Mouse (Mus musculus) gastrocnemius, postnatal 4 days (tissue): ENCODE measurements around the gene Kin. TPM values are rescaled to one million over a fixed set of nuclear protein-coding genes. Genes with fewer than 3 reads are reported as not detected.

Experiments
- DNase-seq, 2 experiments: peaks; one replicate each; pipeline ENCODE4 v3.0.0; 2021 to 2022; ENCODE audit warnings: low spot score in 2 of 2, mixed read lengths in 2 of 2
- long read RNA-seq, 2 experiments: library from polyadenylated mRNA; stranded (forward); transcript quantifications; one replicate each; pipeline ENCODE4 v2.0.0; 2021
- total RNA-seq, 2 experiments: library from RNA; stranded (reverse); gene quantifications; 2 replicates each; pipeline ENCODE4 v1.2.3; 2021

Kin gene
- 10 to 100 TPM; 10.1 to 11.0 TPM for total RNA-seq
- long read RNA-seq, experiment 1, partial matches to known transcripts: 1 of 7 reads
- long read RNA-seq, experiment 1, other reads (novel, unspliced or antisense): 0 of 7 reads
- long read RNA-seq, experiment 2, partial matches to known transcripts: 0 of 4 reads
- long read RNA-seq, experiment 2, other reads (novel, unspliced or antisense): 2 of 4 reads

DNA sequence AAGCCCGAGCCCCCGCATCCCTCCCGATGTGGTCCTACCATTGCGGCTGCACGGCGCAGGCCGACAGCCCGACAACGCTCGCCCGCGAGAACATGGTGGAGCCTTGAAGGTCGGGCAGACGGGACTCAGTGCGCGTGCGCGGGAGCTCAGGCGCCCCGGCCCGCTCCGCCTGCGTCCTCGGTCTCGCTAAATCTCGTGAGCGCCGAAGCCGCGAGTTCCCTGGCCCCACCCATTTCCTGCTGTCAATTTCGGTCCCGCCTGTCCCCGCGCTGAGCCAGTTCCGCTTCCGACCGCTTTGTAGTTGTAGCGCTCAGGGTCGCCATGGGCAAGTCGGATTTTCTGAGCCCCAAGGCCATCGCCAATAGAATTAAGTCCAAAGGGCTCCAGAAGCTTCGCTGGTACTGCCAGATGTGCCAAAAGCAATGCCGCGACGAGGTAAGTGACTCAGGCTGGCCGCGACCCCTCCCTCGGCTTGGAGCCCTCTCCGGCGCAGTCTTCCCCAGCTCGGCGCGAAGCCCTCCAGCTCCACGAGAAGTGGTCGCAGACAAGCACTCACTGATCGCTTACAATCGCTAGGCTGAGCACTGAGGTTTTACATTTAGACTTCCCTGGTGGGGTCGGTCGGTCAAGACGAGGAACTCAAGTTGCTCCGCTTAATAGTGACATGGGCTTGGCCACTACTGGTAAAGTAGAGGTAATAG, at the start of gene Kin, which contains the start of gene Atp5c1:
TSS of gene Kin (plus strand) at position 284 of the 701 bp plus-strand sequence.
TSS of gene Atp5c1 (minus strand) at position 201 of the 701 bp plus-strand sequence.
- peak; percentile 88 to 98 for DNase-seq

GRCm38 (mm10) chr2:10033684-10034083, 46.7 kb upstream of the Kin start:
- DNase-seq: no peak

DNA sequence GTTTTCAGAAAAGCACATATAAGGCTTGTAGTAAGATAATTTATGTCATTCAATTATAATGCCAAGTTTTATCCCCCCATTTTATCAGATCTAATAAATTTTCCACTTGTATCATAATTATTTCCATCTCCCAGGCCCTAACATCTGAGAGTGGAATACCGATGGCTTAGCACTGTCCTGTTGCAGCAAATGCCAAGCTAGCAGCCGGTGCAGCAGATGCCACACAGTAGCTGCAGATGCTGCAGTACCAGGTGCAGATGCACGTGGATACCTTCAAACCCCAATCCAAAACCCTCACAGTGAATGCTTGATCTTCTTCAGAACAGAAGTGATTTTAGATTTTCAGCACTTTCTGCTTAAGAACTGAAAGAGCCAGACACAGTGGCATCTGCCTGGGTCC, 45.4 kb upstream of the Kin start:
- DNase-seq: no peak

GRCm38 (mm10) chr2:10047758-10048436, 32.5 kb upstream of the Kin start:
- peak in 1 of 2 experiments; percentile 34 for DNase-seq

- DNase-seq: peak; percentile 87 to 94
Observed at GRCm38 (mm10) chr2:10048461-10048860, 31.9 kb upstream of the Kin start, which contains the start of gene Taf3. Gene Taf3, minus strand, starts transcription at chr2:10048596.

DNA sequence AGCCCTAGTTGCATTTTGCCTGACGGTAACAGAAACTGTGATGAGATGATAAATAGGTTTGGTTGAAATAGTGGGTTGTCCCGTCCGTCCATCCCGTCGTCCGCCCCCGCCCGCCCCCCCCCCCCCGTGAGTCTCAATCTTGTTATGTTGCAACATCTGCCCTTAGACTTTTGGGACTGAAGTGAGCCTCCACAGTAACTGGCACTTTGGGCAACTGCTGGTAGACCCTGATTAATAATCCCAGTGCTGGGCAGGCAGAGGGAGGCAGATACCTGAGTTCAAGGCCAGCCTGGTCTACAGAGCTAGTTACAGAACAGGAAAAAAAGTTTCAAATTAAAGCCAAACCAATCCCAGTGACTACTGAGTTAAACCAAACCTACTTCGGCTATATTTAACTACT, 30.9 kb upstream of the Kin start:
- DNase-seq: no peak

GRCm38 (mm10) chr2:10050878-10051277, 29.5 kb upstream of the Kin start:
- DNase-seq: no peak

DNA sequence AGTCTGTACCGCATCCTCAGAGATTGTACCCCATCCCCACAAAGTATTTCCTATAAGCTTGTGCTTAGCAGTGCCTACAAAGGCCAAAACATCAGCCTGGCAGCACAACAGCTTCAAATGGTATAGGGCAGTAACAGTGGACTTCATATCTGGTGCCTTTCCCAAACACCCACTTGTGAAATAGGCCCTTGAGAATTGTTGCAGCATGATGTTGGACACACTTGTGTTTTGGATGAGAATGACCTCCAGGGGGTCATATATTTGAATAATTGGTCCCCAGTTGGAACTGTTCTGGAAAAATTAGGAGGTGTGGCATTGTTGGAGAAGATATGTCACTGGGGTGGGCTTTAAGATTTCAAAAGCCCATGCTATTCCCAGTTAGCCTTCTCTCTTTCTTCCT, 28.4 kb upstream of the Kin start:
- no peak for DNase-seq

GRCm38 (mm10) chr2:10058836-10059235, 21.6 kb upstream of the Kin start:
- DNase-seq: no peak

DNA sequence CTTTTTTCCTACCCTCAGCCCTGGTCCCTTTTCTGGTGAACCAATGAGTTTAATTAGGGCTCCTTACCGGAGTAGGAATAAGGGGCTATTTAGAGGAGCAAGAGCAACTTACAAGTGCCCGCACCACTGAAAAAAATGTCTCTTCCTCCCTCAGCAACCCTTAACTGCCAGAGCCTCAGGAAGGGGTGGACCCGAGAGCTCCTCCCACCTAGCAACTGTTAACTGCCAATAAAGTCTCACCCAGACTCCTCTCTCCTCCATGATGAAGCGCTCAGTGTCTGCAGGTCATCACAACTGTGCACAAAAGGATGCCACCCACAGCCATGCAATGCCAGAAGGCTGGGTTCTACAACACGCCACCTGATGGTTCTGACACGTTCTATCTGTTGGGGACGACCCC, 8.6 kb upstream of the Kin start:
- no peak for DNase-seq

DNA sequence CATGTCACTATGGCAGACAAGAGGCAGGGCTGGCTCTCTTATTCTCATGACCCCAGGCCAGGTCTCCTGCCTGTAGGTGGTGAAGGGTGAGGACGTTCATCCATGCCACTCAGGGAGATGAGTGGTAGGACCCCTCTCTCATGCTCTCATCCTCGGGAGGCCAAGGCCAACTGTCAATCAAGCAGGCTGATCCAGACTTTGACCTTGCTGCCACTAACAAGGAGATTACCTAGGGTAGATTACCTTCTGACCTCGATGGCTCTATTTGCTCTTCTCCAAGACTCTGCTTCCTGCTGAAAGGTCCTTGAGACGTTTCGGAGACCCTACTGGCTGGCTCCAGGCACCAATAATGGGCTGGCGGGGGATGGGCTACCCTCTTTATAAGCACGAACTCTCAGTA, 5.9 kb upstream of the Kin start:
- DNase-seq: no peak

GRCm38 (mm10) chr2:10076675-10077074, 3.7 kb upstream of the Kin start:
- DNase-seq: no peak

DNA sequence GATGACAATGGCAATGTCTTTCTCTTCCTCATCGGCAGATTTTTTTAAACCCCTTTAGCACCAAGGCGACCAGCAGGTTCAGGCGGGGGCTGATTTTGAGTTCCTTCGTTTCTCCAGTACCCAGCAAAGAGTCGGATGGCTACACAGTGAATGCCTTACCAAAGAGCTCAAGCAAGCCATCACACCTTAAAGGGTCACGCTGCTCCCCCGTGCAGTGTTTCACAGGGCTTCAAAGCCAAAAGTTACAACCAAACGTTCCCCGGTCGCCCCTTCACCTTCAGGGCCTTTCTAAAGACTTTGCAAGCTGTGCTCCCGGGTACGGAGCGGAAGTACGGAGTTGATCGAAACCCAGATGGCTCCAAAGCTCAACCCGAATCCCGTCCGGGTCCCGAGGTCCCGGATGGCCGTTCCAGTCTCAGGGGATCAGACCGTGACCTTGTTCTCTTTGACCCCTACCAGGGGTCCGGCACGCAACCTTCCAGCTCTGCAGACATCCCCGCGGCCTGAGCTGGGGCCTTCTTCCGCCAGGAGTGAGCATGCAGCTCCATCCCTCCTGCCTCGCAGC, 566 bp upstream of the Kin start:
- DNase-seq: peak in 1 of 2 experiments; percentile 23

GRCm38 (mm10) chr2:10081453-10082080, 1.2 kb downstream of the Kin start:
- DNase-seq: no peak

GRCm38 (mm10) chr2:10082737-10083136, 2.3 kb downstream of the Kin start:
- no peak for DNase-seq

- no peak for DNase-seq
Observed at GRCm38 (mm10) chr2:10087256-10087850, 7.0 kb downstream of the Kin start.

- no peak for DNase-seq
Observed at GRCm38 (mm10) chr2:10094327-10095100, 14.1 kb downstream of the Kin start.

DNA sequence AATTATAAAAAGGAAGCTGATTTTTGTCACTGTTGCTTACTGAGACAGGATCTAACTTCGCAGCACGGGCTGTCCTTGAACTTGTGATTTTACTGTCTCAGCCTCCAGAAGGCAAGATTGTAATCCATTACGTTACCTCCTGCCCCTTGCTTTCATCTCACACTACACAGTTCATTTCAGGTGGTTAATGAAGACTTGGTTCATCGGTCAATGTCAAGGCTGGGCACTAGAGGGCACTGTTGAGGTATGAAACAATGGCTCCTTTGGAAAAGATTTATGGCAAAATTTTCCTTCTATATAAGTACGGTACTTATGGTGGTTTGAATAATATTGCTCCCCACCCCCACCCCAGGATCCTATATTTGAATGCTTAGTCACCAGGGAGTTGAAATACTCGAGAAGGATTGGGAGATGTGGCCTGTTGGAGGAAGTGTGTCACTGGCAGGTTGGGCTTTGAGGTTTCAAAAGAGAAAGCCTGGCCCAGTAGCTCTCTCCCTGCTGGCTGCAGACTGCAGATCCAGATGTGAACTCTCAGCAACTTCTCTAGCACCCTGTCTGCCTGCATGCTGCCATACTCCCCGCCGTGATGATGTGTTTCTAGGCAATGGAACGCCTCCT, 18.3 kb downstream of the Kin start:
- peak in 1 of 2 experiments; percentile 36 for DNase-seq

- no peak for DNase-seq
Observed at GRCm38 (mm10) chr2:10100471-10100870, 20.1 kb downstream of the Kin start.

- DNase-seq: peak in 1 of 2 experiments; percentile 41
Observed at GRCm38 (mm10) chr2:10101180-10101579, 20.8 kb downstream of the Kin start.
